Mouse (Mus musculus) megakaryocyte-erythroid progenitor cell, adult 5-6 weeks (primary cell): ENCODE measurements around the gene Nusap1. TPM values are rescaled to one million over a fixed set of nuclear protein-coding genes. Genes with fewer than 3 reads are reported as not detected.
A peak's percentile ranks its signal among the peaks of the same experiment; 100 is the strongest.
"Not testable (repeated sequence)": the region's sequence is repeated elsewhere in the genome, so short reads cannot be mapped to it uniquely, and the experiment has no call there.

Source experiments
- ATAC-seq: replicated peaks from 2 replicates; pipeline ENCODE4 v1.8.0; 2016; ENCODE audit warnings: mild to moderate bottlenecking, inconsistent platforms; ENCODE audit not compliant: severe bottlenecking, poor library complexity, low FRiP score, low TSS enrichment
- total RNA-seq, 2 experiments: library from RNA; stranded (forward) in 1 of 2; stranded (reverse) in 1 of 2; fragments of 200-1000, 215-1000 nt in 1 of 2; fragments of >200 nt in 1 of 2; fragmentation: Nextera tagmentation in 1 of 2; gene quantifications; 2 replicates each; pipeline ENCODE4 v1.2.3; 2014 to 2017

Nusap1 gene
- total RNA-seq, 2 experiments from 2014 or later: 40.4 to 66.4 TPM

DNA sequence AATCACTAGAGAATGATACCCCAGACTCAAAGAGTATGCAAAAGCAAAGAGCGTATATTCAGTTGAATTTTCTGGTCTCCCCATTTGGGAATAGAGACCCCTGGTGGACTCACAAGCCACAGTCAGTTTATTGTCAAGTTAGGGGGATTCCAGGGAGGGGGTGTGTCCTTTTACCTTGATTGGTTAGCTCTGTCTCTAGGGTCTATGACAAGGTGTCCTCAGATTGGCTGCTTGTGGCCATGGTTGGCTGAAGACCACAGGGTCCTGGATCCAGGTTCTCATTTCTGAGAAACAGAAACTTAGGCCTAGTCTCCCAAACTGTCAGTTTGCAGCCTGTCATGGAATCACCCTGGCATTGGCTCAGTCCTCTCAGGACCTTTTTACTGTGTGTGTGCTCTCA lies 18.7 kb downstream of the Nusap1 start:
- ATAC-seq: no peak

DNA sequence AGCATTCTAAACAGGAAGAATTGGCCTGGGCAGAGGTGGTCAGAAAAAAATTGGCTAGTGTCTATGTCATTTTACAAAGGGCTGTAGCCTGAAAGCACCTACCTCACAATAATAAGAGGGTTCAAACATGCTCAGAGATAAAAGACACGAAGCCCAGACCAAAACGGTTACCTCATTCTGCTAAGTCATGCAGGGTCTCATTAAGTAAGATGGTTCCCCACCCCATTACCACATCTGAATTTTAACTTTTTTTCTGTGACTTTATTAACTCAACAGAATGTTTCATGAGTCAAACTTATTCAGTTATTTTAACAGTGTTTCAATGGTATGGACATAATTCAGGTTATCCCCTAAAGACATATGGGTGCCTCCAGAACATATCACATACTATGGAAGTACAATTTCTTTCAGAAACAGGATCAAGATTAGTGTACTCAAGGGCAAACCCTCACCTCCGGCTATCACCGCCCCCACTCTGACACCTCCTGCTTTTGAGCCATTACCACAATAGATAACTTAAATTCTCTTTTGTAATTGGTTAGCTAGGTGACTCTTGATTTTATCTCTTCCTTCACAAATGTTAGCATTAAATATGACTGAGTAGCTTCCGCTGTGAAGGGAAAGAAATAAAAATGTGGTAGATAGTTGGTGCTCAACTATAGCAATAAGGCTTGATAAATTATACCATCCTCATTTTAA lies 23.3 kb downstream of the Nusap1 start:
- ATAC-seq: no peak

DNA sequence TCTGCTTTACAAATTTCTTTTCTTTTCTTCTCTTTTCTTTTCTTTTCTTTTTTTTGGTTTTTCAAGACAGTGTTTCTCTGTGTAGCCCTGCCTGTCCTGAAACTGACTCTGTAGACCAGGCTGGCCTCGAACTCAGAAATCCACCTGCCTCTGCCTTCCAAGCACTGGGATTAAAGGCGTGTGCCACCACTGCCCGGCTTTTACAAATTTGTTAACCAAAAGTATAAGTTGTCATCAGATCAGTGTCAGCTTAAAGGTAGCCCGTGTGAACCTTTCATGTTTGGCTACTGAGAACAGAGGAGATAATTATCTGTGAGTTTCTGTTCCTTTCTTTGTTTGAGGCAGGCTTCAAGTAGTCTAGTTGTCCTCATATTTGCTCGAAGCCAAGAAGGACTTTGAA lies 26.2 kb downstream of the Nusap1 start:
- ATAC-seq: no peak

DNA sequence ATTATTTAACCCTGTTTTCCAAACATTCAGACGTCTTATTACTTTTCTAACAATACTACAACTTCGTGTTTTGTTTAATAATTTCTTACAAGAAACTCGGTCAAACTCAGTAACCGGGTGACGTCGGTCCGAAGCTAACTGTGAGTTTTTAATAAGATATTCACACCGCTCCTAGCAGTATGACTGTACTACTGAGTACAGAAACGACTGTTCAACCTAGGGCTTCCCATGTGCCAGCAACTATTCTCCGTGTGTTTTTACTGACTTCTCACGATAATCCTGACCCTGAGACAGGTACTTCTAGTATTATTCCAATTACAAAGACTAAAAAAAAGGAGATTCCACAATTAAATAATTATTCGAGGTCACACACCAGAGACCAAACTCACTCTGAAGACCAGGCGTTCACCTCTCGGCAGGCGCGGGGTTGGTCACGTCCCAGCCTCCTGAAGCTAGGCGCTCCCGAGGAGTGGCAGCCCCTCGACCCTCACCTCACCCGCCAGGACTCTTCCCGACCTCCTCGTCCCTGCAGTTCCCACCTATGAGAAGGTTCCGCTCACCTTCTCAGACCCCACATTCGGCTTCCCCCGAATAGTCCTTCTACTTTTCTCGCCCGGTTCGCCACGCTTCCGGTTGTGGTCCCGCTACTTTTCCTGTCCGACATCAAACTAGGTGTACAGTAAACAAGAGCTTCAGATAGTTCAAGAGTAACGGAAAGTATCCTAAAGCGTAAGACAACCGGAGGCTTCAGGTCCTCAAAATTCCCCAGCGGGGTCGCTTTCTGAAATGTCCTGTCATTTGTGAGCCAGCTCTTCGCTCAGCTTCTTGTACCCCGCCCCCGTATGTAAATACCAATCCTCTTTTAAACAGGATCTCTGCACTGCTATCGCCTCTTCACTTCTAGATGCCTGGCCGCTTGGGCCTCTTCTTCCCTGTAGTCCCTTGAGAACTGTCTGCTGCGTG lies 44.4 kb downstream of the Nusap1 start, which contains the start of gene Ndufaf1:
TSS of gene Ndufaf1 (minus strand) at position 608 of the 963 bp plus-strand sequence.
- ATAC-seq: peak; percentile 93

DNA sequence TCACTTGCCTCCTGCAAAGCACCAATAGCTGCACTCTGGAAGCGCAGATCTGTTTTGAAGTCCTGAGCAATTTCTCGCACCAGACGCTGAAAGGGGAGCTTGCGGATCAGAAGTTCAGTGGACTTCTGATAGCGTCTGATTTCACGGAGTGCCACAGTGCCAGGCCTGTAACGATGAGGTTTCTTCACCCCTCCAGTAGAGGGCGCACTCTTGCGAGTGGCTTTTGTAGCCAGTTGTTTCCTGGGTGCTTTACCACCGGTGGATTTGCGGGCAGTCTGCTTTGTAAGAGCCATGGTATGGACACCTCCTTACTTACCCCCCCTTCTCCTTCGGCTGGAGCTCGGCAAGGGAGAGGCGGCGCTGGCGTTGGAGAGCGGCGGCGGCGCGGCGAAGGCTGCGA lies 47.6 kb downstream of the Nusap1 start:
- not testable (repeated sequence) for ATAC-seq

DNA sequence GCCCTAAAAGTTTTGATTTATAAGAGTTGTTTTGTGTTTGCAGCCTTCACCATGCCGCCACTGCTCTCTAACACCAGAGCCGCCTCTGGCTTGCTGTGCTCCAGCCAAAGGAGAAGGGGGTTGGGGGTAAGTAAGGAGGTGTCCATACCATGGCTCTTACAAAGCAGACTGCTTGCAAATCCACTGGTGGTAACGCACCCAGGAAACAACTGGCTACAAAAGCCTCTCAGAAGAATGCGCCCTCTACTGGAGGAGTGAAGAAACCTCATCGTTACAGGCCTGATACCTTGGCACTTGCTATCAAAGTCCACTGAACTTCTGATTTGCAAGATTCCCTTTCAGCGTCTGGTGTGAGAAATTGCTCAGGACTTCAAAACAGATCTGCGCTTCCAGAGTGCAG lies 50.9 kb downstream of the Nusap1 start:
- ATAC-seq: no peak

DNA sequence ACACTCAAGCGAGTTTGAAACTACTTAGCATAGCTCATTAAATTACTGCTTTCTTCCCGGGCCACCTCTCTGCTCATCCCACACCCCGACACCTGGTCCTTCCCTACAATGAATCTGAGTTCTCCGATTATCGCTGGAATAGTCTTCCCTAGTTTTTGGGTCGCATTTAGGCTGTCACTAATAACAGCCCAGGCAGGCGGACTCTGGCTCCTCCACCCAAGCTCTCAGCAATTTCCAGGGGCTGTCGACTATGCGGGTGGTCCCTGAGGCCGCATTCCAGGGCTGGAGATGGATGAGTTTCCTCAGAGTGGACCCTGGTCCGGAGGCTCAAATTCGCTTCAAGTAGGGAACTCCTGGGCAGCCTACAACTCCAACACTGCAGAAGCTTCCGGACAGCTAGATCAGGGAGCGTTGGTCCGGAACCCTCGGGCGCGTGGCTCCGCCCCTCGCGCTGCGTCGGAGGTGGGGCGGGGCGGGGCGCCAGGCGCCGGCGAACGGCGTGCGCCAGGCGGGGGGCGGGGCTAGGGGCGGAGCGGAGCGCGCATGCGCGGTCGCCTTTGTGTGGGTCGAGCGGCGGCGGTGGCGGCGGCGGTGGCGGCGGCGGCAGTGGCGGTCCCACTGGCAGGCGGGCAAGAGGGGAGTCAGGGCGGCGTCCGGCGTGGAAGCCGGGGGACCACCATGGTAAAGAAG lies 56.6 kb downstream of the Nusap1 start, which contains the start of gene Rtf1:
TSS of gene Rtf1 (plus strand) at position 544 of the 690 bp plus-strand sequence.
- peak; percentile 88 for ATAC-seq

DNA sequence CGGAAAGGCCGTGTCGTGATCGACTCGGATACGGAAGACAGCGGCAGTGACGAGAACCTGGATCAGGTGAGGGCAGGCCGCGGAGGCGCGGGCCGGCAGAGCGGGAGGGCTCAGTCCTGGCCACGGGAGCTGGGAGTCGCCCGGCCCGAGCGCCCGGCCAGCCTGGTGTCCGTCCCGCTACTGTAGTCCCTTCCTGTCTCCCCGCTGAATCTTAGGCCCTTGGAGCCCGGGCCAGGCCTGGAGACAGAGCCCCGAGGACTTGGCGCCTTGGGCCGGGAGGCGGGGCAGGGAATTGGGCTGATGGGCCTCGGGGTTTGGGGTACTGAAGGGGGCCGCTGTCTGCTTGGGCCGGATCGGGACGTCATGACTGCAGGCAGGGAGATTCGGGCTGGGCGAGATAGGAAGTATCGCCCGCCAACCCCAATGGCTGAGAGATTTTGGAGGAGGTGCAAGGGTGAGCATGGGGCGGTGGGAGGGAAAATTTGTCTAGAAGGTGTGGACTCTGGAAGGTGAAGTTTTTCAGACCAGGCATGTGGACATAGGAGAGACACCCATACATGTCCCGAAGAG lies 57.2 kb downstream of the Nusap1 start:
- ATAC-seq: peak; percentile 85

DNA sequence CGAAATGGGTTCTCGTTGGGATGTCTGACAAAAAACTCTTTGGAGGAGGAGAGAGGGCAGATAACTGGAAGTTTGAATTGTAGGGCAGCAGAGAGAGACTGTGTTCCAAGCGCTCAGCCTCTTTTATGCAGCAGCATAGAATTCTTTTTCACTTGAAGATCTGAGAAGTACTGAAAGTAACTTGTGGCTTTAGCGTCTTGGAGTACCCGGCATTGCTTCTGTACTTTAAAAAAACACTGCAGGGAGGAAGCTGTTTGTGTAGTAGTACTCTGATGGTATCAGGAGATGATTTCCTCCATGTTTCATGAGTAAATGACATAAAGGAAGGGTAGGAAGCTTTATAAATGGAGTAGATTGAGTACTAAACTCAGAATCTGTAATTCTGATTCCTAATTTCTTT lies 57.7 kb downstream of the Nusap1 start:
- ATAC-seq: no peak

DNA sequence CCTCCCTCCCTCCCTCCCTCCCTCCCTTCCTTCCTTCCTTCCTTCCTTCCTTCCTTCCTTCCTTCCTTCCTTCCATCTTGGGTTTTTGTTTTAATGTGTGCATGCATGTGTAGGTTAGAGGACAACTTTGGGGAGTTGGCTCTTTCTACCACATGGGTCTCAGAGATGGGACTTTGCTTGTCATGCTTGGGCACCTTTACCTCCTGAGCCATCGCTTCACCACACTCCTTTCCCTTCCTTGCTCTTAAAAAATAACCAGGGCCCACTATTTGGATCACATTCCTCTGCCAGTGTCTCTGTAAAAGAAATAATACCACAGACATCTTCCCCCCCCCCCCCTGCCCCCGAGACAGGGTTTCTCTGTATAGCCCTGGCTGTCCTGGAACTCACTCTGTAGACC lies 65.6 kb downstream of the Nusap1 start:
- no peak for ATAC-seq

DNA sequence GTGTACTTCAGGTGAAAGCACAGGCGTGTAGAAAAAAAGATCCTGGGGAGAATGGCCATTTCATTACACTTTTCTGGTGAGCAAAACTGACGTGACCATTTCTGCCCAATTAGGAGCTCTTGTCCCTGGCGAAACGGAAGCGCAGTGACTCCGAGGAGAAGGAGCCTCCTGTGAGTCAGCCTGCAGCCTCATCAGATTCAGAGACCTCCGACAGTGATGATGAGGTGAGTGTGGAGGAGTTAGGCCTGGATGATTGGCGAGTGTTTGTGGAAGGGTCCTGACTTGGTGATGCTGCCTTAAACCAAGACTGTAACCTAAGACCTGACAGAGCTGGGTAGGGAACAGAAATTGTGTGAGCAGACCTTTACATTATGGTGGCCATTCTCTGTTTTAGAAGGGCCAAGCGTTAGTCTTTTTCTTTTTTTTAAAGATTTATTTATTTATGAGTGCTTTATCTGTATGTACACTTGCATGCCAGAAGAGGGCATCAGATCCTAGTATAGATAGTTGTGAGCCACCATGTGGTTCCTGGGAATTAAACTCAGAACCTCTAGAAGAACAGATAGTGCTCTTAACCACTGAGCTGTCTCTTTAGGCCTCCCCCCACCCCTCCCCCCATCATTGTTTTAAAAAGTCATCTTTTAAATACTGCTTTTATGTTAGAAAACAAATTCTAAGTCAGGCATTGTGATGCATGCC lies 74.1 kb downstream of the Nusap1 start:
- no peak for ATAC-seq

DNA sequence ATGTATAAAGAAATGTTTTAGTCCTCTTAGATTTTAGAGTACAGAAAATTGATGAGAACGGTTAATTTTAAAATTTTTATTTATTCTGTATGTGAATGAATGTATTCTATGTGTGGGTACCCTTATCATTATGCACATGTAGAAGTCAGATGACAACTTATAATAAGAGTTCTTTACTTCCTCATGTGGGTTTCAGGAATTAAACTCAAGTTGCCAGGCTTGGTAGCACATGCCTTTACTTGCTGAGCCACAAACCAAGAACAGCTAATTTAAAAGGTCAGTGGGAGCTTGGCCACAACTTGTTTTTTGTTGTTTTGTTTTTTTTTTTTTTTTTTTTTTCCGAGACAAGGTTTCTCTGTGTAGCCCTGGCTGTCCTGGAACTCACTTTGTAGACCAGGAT lies 76.7 kb downstream of the Nusap1 start:
- no peak for ATAC-seq

DNA sequence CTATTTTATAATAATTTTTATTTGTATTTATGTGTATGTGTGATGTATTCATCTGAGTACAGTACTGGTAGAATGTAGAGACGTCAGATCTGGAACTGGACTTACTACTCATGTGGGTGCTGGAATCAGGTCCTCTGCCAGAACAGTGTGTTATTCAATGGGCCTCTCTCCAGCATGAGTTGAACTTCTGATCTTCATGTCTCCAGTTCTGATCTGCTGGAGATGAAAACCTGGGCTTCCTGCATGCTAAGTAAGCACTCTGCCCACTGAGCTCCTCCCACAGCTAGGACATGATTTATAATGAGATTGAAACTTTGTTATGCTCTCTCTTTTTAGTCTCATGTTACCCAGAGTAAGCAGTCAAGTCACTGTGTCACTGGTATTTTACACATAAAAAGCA lies 78.0 kb downstream of the Nusap1 start:
- ATAC-seq: no peak

DNA sequence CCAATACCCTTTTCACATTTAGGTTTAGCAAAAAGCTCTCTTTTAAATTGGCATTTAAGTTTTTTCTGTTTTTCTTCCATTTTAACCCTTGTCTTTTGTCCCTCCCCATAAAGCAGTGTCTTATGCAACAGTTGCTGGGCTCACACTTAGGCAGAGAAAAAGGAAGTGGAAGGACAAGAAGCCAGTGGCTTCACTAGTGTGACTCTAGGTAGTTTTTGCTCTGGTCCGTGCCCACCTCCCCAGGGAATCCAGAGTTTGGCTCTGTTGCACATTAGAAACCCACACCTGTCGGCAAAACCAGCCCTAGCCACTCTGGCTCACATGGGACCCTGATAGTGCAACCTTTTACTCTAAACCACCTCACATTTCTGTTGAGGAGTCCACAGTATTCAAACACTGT lies 80.4 kb downstream of the Nusap1 start:
- no peak for ATAC-seq

DNA sequence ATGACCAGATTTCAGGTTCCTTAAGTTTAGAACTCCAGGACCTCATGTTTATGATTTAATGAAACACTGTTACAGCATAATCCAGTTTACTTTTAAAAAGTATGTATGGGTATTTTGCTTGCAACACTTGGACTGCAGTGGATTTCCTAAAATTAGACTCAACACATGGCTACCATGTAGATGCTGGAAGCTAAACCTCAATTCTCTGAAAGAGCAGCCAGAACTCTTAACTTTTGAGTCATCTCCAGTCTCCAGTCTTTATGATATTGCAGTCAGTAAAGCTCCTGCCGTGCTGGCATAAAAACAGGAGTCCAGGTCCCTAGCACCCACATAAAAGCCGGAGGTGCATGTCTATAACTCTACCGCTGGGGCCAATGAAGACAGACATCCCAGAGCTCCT lies 81.9 kb downstream of the Nusap1 start:
- no peak for ATAC-seq
